Comparison of ENCODE assay signal across 20 mouse cellular contexts in genomic region chr6:52237346-52238154, GRCm38 (mm10). TPM values are rescaled to one million over a fixed set of nuclear protein-coding genes. Genes with fewer than 3 reads are reported as not detected.
A peak's percentile ranks its signal among the peaks of the same experiment; 100 is the strongest.
DNase-seq lines count a peak whose midpoint lies in the region; ATAC-seq and TF ChIP-seq lines count a peak whose summit lies in the region.
"Had no signal": no experiment of that assay in that cellular context is flagged by ENCODE, and none has a peak within 500 bp of the region (broad histone marks: within the 10 kb centered on the region; RNA-seq: fewer than 3 reads in every experiment).

No protein-coding gene starts in this region.

- TF ChIP-seq POLR2A in myocyte (IDR thresholded peaks at IDR 0.05; ENCODE audit: insufficient read length, low read depth): no peak

- no peaks in the 10 kb centered on the region for H3K9me3 ChIP-seq in embryonic facial prominence, embryonic 10.5 days
- no peaks in the 10 kb centered on the region for H3K9me3 ChIP-seq in kidney, embryonic 16.5 days (ENCODE audit: low read length)
- H3K9me3 ChIP-seq: hindbrain, embryonic 15.5 days had no signal

- peak overlapping the region; percentile 84 for H3K4me2 ChIP-seq in kidney, embryonic 16.5 days (replicated peaks; ENCODE audit: low read depth, low read length)
- H3K4me2 ChIP-seq in myocyte (ENCODE audit: low read depth): peak overlapping the region; percentile 79
- H3K4me2 ChIP-seq: hindbrain, embryonic 15.5 days; lung, embryonic 14.5 days had no signal

- peaks cover 73% of the 10 kb centered on the region for H3K79me2 ChIP-seq in myocyte (ENCODE audit: control insufficient read depth, insufficient read depth)

- H3K27me3 ChIP-seq in embryonic facial prominence, embryonic 10.5 days (replicated peaks; ENCODE audit: low read depth, poor library complexity, severe bottlenecking): peaks cover 100% of the 10 kb centered on the region
- H3K27me3 ChIP-seq in kidney, embryonic 16.5 days (ENCODE audit: insufficient read depth, low read length): 0 out of 2 replicates have a peak, but pooled peaks cover under 1% of the 10 kb centered on the region
- H3K27me3 ChIP-seq in myocyte (ENCODE audit: control insufficient read depth, insufficient read depth, insufficient read length): no peaks in the 10 kb centered on the region

- WGBS in embryonic facial prominence, embryonic 10.5 days: 7% methylated on average over 10 of the region's 10 CpGs
- 14% methylated on average over 10 of the region's 10 CpGs for WGBS in kidney, embryonic 16.5 days

- ATAC-seq in kidney, embryonic 16.5 days (ENCODE audit: low FRiP score, low TSS enrichment): no peak
- ATAC-seq in megakaryocyte-erythroid progenitor cell, adult 5-6 weeks (replicated peaks; ENCODE audit: low FRiP score, low TSS enrichment, poor library complexity, severe bottlenecking): no peak

- no peak overlapping the region for H3K27ac ChIP-seq in embryonic facial prominence, embryonic 10.5 days (replicated peaks)
- H3K27ac ChIP-seq in kidney, embryonic 16.5 days (ENCODE audit: low read length): peak overlapping the region; percentile 86
- H3K27ac ChIP-seq: hindbrain, embryonic 15.5 days had no signal

- H3K4me3 ChIP-seq in embryonic facial prominence, embryonic 10.5 days: no peak overlapping the region
- peak overlapping the region; percentile 83 for H3K4me3 ChIP-seq in kidney, embryonic 16.5 days (ENCODE audit: low read length)
- H3K4me3 ChIP-seq in myocyte: peak overlapping the region; percentile 86
- H3K4me3 ChIP-seq: hindbrain, embryonic 15.5 days had no signal

- no peak overlapping the region for H3ac ChIP-seq in myocyte (ENCODE audit: control insufficient read depth, insufficient read length)

- peaks cover 6% of the 10 kb centered on the region; the same call in 1 of the 2 replicates for H3K4me1 ChIP-seq in embryonic facial prominence, embryonic 10.5 days
- peaks cover 39% of the 10 kb centered on the region for H3K4me1 ChIP-seq in kidney, embryonic 16.5 days (ENCODE audit: insufficient read depth, low read length)
- H3K4me1 ChIP-seq: hindbrain, embryonic 15.5 days had no signal

- peak overlapping the region; percentile 99 for H3K9ac ChIP-seq in kidney, embryonic 16.5 days (replicated peaks; ENCODE audit: low read length)
- H3K9ac ChIP-seq: hindbrain, embryonic 15.5 days; lung, embryonic 14.5 days had no signal

- no peaks in the 10 kb centered on the region for H3K36me3 ChIP-seq in embryonic facial prominence, embryonic 10.5 days (replicated peaks)
- H3K36me3 ChIP-seq in kidney, embryonic 16.5 days (ENCODE audit: insufficient read depth, low read length): no peaks in the 10 kb centered on the region; the same call in 1 of the 2 replicates
- H3K36me3 ChIP-seq in myocyte (ENCODE audit: control insufficient read depth, insufficient read depth): no peaks in the 10 kb centered on the region
- H3K36me3 ChIP-seq: G1E; hindbrain, embryonic 15.5 days had no signal

- peak; percentile 18 for DNase-seq in gastrocnemius, postnatal 25 days
- no peak for DNase-seq in gastrocnemius, adult 18-20 months (ENCODE audit: low spot score)
- DNase-seq in embryonic facial prominence, embryonic 10.5 days (ENCODE audit: low spot score): peak; percentile 40
- no peak for DNase-seq in adrenal gland, adult 8-10 months
- DNase-seq in cerebellum, adult 11 months: no peak
- DNase-seq: adrenal gland, postnatal 36 days; lung, embryonic 14.5 days had no signal

TF ChIP-seq in myocyte, 11 proteins besides CTCF, POLR2A, EP300 and RAD21:
- TF ChIP-seq SRF (IDR thresholded peaks at IDR 0.05; ENCODE audit: control insufficient read depth, insufficient read length, low read depth) (no peak), MAX (IDR thresholded peaks at IDR 0.05; ENCODE audit: low read depth) (no peak), TCF3 (IDR thresholded peaks at IDR 0.05; ENCODE audit: insufficient read length, low read depth) (no peak), E2F4 (IDR thresholded peaks at IDR 0.05; ENCODE audit: insufficient read depth) (no peak), REST (IDR thresholded peaks at IDR 0.05; ENCODE audit: insufficient read depth, insufficient read length) (no peak), USF1 (IDR thresholded peaks at IDR 0.05; ENCODE audit: low read depth) (no peak), MYOG (IDR thresholded peaks at IDR 0.05; ENCODE audit: control insufficient read depth in 1 of 3, insufficient read depth in 1 of 3, insufficient read length in 2 of 3, low read depth in 2 of 3) (no peak), POLR2AphosphoS2 (IDR thresholded peaks at IDR 0.05; ENCODE audit: insufficient read length, low read depth) (no peak), CEBPB (IDR thresholded peaks at IDR 0.05; ENCODE audit: insufficient read depth, poor library complexity, severe bottlenecking) (no peak), MYOD1 (IDR thresholded peaks at IDR 0.05; ENCODE audit: control insufficient read depth in 1 of 3, insufficient read length in 2 of 3, low read depth in 2 of 3) (no peak), TCF12 (IDR thresholded peaks at IDR 0.05; ENCODE audit: insufficient read depth, poor library complexity, severe bottlenecking) (no peak)
TF ChIP-seq in myocyte: peak in this region for 0.

RNA-seq across cellular contexts. Expression of gene Hoxa10, which starts 3.1 kb away (rescaled TPM):
- 10 to 100 TPM; 14.8 to 18.4 TPM for total RNA-seq in gastrocnemius, postnatal 25 days (2021)
- 10 to 100 TPM; 13.7 to 15.0 TPM for total RNA-seq in gastrocnemius, adult 18-20 months (2021)
- not detected in 2 replicates for polyA plus RNA-seq in embryonic facial prominence, embryonic 10.5 days (2016; fragmentation: Nextera tagmentation; extraction: Ambion mirVana)
- 147 and 154 TPM in 2 replicates for polyA plus RNA-seq in kidney, embryonic 16.5 days (2015; fragmentation: Nextera tagmentation; extraction: Ambion mirVana)
- 15.8 TPM for polyA plus RNA-seq in myocyte (2012; fragmentation: generic; extraction: Trizol)
- total RNA-seq in megakaryocyte-erythroid progenitor cell, adult 5-6 weeks (2014; fragmentation: Nextera tagmentation): not detected in 2 replicates
- total RNA-seq in megakaryocyte-erythroid progenitor cell, adult 5-6 weeks (2017): 0.34 TPM in 1 of 2 replicates, not detected in the other
- under 1 TPM in 2 of 4 experiments, not detected in 2; 0.15 to 0.16 TPM for total RNA-seq in adrenal gland, adult 8-10 months (2022)
- total RNA-seq: layer of hippocampus, adult 8-10 months; left cerebral cortex, postnatal 36 days; monocyte, adult 5-6 weeks had no signal
- polyA plus RNA-seq: cortical plate, adult 2 months; G1E; lung, embryonic 14.5 days; small intestine, adult 2 months had no signal

RNA-seq across cellular contexts. Expression of gene Hoxa9, which starts 6.7 kb away (rescaled TPM):
- 10 to 100 TPM in 1 of 2 experiments, 1 to 10 TPM in 1; 5.7 to 13.5 TPM for total RNA-seq in gastrocnemius, postnatal 25 days (2021)
- 1 to 10 TPM; 7.2 to 7.4 TPM for total RNA-seq in gastrocnemius, adult 18-20 months (2021)
- polyA plus RNA-seq in embryonic facial prominence, embryonic 10.5 days (2016; fragmentation: Nextera tagmentation; extraction: Ambion mirVana): not detected in 2 replicates
- polyA plus RNA-seq in kidney, embryonic 16.5 days (2015; fragmentation: Nextera tagmentation; extraction: Ambion mirVana): 56.6 and 56.8 TPM in 2 replicates
- 17.7 TPM for polyA plus RNA-seq in myocyte (2012; fragmentation: generic; extraction: Trizol)
- 7.6 and 9.7 TPM in 2 replicates for total RNA-seq in megakaryocyte-erythroid progenitor cell, adult 5-6 weeks (2014; fragmentation: Nextera tagmentation)
- 10.3 and 27.1 TPM in 2 replicates for total RNA-seq in megakaryocyte-erythroid progenitor cell, adult 5-6 weeks (2017)
- total RNA-seq in adrenal gland, adult 8-10 months (2022): under 1 TPM in 3 of 4 experiments, not detected in 1; 0.27 to 0.56 (median 0.55) TPM
- total RNA-seq: layer of hippocampus, adult 8-10 months; left cerebral cortex, postnatal 36 days; monocyte, adult 5-6 weeks had no signal
- polyA plus RNA-seq: cortical plate, adult 2 months; G1E; lung, embryonic 14.5 days; small intestine, adult 2 months had no signal

RNA-seq across cellular contexts. Expression of gene Hoxa11, which starts 8.1 kb away (rescaled TPM):
- total RNA-seq in gastrocnemius, postnatal 25 days (2021): 1 to 10 TPM; 1.4 to 1.8 TPM
- 1 to 10 TPM; 2.1 to 2.9 TPM for total RNA-seq in gastrocnemius, adult 18-20 months (2021)
- not detected in 2 replicates for polyA plus RNA-seq in embryonic facial prominence, embryonic 10.5 days (2016; fragmentation: Nextera tagmentation; extraction: Ambion mirVana)
- polyA plus RNA-seq in kidney, embryonic 16.5 days (2015; fragmentation: Nextera tagmentation; extraction: Ambion mirVana): 27.9 and 31.8 TPM in 2 replicates
- 10.9 TPM for polyA plus RNA-seq in myocyte (2012; fragmentation: generic; extraction: Trizol)
- total RNA-seq in megakaryocyte-erythroid progenitor cell, adult 5-6 weeks (2014; fragmentation: Nextera tagmentation): not detected in 2 replicates
- not detected in 2 replicates for total RNA-seq in megakaryocyte-erythroid progenitor cell, adult 5-6 weeks (2017)
- not detected for total RNA-seq in adrenal gland, adult 8-10 months (2022)
- total RNA-seq: adrenal gland, postnatal 36 days; G1E; layer of hippocampus, adult 8-10 months; left cerebral cortex, postnatal 36 days; megakaryocyte, adult 5-6 weeks; monocyte, adult 5-6 weeks had no signal
- polyA plus RNA-seq: cortical plate, adult 2 months; G1E; heart, embryonic 14.5 days; hindbrain, embryonic 15.5 days; lung, embryonic 14.5 days; small intestine, adult 2 months; stomach, embryonic 16.5 days had no signal

RNA-seq across cellular contexts. Expression of gene Hoxa7, which starts 15.9 kb away (rescaled TPM):
- total RNA-seq in gastrocnemius, postnatal 25 days (2021): 1 to 10 TPM; 4.7 to 5.5 TPM
- total RNA-seq in gastrocnemius, adult 18-20 months (2021): 1 to 10 TPM; 4.7 to 5.0 TPM
- 0.15 TPM in 1 of 2 replicates, not detected in the other for polyA plus RNA-seq in embryonic facial prominence, embryonic 10.5 days (2016; fragmentation: Nextera tagmentation; extraction: Ambion mirVana)
- polyA plus RNA-seq in kidney, embryonic 16.5 days (2015; fragmentation: Nextera tagmentation; extraction: Ambion mirVana): 25.7 and 27.5 TPM in 2 replicates
- 11.9 TPM for polyA plus RNA-seq in myocyte (2012; fragmentation: generic; extraction: Trizol)
- total RNA-seq in megakaryocyte-erythroid progenitor cell, adult 5-6 weeks (2014; fragmentation: Nextera tagmentation): 3.4 and 4.1 TPM in 2 replicates
- 2.6 and 3.1 TPM in 2 replicates for total RNA-seq in megakaryocyte-erythroid progenitor cell, adult 5-6 weeks (2017)
- total RNA-seq in adrenal gland, adult 8-10 months (2022): 10 to 100 TPM; 12.9 to 27.9 (median 19.1) TPM
- total RNA-seq: layer of hippocampus, adult 8-10 months; left cerebral cortex, postnatal 36 days; monocyte, adult 5-6 weeks had no signal
- polyA plus RNA-seq: cortical plate, adult 2 months had no signal

RNA-seq across cellular contexts. Expression of gene Hoxa13, which starts 23.1 kb away (rescaled TPM):
- total RNA-seq in gastrocnemius, postnatal 25 days (2021): 1 to 10 TPM in 1 of 2 experiments, under 1 TPM in 1; 0.48 to 2.1 TPM
- 1 to 10 TPM; 3.7 to 6.0 TPM for total RNA-seq in gastrocnemius, adult 18-20 months (2021)
- polyA plus RNA-seq in embryonic facial prominence, embryonic 10.5 days (2016; fragmentation: Nextera tagmentation; extraction: Ambion mirVana): not detected in 2 replicates
- 0.15 TPM in 2 replicates for polyA plus RNA-seq in kidney, embryonic 16.5 days (2015; fragmentation: Nextera tagmentation; extraction: Ambion mirVana)
- polyA plus RNA-seq in myocyte (2012; fragmentation: generic; extraction: Trizol): 0.72 TPM
- total RNA-seq in megakaryocyte-erythroid progenitor cell, adult 5-6 weeks (2014; fragmentation: Nextera tagmentation): not detected in 2 replicates
- total RNA-seq in megakaryocyte-erythroid progenitor cell, adult 5-6 weeks (2017): not detected in 2 replicates
- total RNA-seq in adrenal gland, adult 8-10 months (2022): not detected
- total RNA-seq: adrenal gland, postnatal 36 days; G1E; layer of hippocampus, adult 8-10 months; left cerebral cortex, postnatal 36 days; megakaryocyte, adult 5-6 weeks; monocyte, adult 5-6 weeks had no signal
- polyA plus RNA-seq: cortical plate, adult 2 months; G1E; heart, embryonic 14.5 days; hindbrain, embryonic 15.5 days; lung, embryonic 14.5 days; small intestine, adult 2 months; stomach, embryonic 16.5 days had no signal

Comparison
In these comparisons a context has a peak if more than half of its experiments do, and no peak if none do; other contexts are left out.
1. DNase-seq: peak in gastrocnemius, postnatal 25 days (single experiment) and embryonic facial prominence, embryonic 10.5 days (single experiment); none in gastrocnemius, adult 18-20 months (single experiment), adrenal gland, adult 8-10 months (single experiment) and cerebellum, adult 11 months (single experiment).
2. RNA of gene Hoxa10, which starts 3.1 kb away (total RNA-seq): 14.8 to 18.4 TPM in gastrocnemius, postnatal 25 days and 13.7 to 15.0 TPM in gastrocnemius, adult 18-20 months; 0.15 to 0.16 TPM in adrenal gland, adult 8-10 months and 0.34 TPM in megakaryocyte-erythroid progenitor cell, adult 5-6 weeks; every median in the first group is over 10 times any median in the second.
3. RNA of gene Hoxa9, which starts 6.7 kb away (total RNA-seq): 5.7 to 13.5 TPM in gastrocnemius, postnatal 25 days, 7.6 to 27.1 TPM in megakaryocyte-erythroid progenitor cell, adult 5-6 weeks and 7.2 to 7.4 TPM in gastrocnemius, adult 18-20 months; 0.27 to 0.56 TPM in adrenal gland, adult 8-10 months; every median in the first group is over 4 times any median in the second.